Mouse (Mus musculus): ENCODE measurements at regions not wholly inside any gene's neighbourhood (a gene's known extent, or its start where the extent isn't known, plus 50 kb on each side); places are given as distances from the start of the nearest gene placed in this dataset.
A peak's percentile ranks its signal among the peaks of the same experiment; 100 is the strongest.
"Not testable (repeated sequence)": the region's sequence is repeated elsewhere in the genome, so short reads cannot be mapped to it uniquely, and the experiment has no call there.

GRCm38 (mm10) chr14:54000527-54000926 is 253.4 kb downstream of the Dad1 start:
- peak; percentile 16 for DNase-seq (ENCODE audit: low read depth, low spot score)

- DNase-seq (ENCODE audit: low read depth, low spot score), result no peak
These were observed 260.5 kb downstream of the Dad1 start for GRCm38 (mm10) chr14:53993427-53993826.

- DNase-seq (ENCODE audit: low read depth, low spot score), result no peak
These were observed 261.1 kb downstream of the Dad1 start for GRCm38 (mm10) chr14:53992712-53993286.

- DNase-seq (ENCODE audit: low read depth, low spot score), result no peak
These were observed 262.5 kb downstream of the Dad1 start for GRCm38 (mm10) chr14:53991390-53991789.

GRCm38 (mm10) chr14:53980771-53981170 is 273.1 kb downstream of the Dad1 start:
- no peak for DNase-seq (ENCODE audit: low read depth, low spot score)

- not testable (repeated sequence) for DNase-seq (ENCODE audit: low read depth, low spot score)
These were observed 292.5 kb downstream of the Dad1 start for GRCm38 (mm10) chr14:53961426-53961825.

- no peak for DNase-seq (ENCODE audit: low read depth, low spot score)
These were observed 293.1 kb downstream of the Dad1 start for GRCm38 (mm10) chr14:53960779-53961178.

- not testable (repeated sequence) for DNase-seq (ENCODE audit: low read depth, low spot score)
These were observed 318.1 kb downstream of the Dad1 start for GRCm38 (mm10) chr14:53935791-53936231.

- not testable (repeated sequence) for DNase-seq (ENCODE audit: low read depth, low spot score)
These were observed 318.6 kb downstream of the Dad1 start for GRCm38 (mm10) chr14:53935336-53935735.

GRCm38 (mm10) chr14:53910871-53911270 is 343.0 kb downstream of the Dad1 start:
- DNase-seq (ENCODE audit: low read depth, low spot score), result no peak

- DNase-seq (ENCODE audit: low read depth, low spot score), result no peak
These were observed 349.3 kb downstream of the Dad1 start for GRCm38 (mm10) chr14:53904578-53904977.

GRCm38 (mm10) chr14:53901103-53901502 is 352.8 kb downstream of the Dad1 start:
- DNase-seq (ENCODE audit: low read depth, low spot score), result no peak

- DNase-seq (ENCODE audit: low read depth, low spot score), result peak; percentile 15
These were observed 372.6 kb downstream of the Dad1 start for GRCm38 (mm10) chr14:53881304-53881703.

- no peak for DNase-seq (ENCODE audit: low read depth, low spot score)
These were observed 377.3 kb downstream of the Dad1 start for GRCm38 (mm10) chr14:53876581-53876980.

GRCm38 (mm10) chr14:53875736-53876135 is 378.2 kb downstream of the Dad1 start:
- no peak for DNase-seq (ENCODE audit: low read depth, low spot score)

GRCm38 (mm10) chr14:53847049-53847448 is 406.9 kb downstream of the Dad1 start:
- no peak for DNase-seq (ENCODE audit: low read depth, low spot score)

- DNase-seq (ENCODE audit: low read depth, low spot score), result no peak
These were observed 408.3 kb downstream of the Dad1 start for GRCm38 (mm10) chr14:53845646-53846045.

- no peak for DNase-seq (ENCODE audit: low read depth, low spot score)
These were observed 421.4 kb downstream of the Dad1 start for GRCm38 (mm10) chr14:53832553-53832952.

GRCm38 (mm10) chr14:53831651-53832050 is 422.3 kb downstream of the Dad1 start:
- DNase-seq (ENCODE audit: low read depth, low spot score), result no peak

- DNase-seq (ENCODE audit: low read depth, low spot score), result no peak
These were observed 423.2 kb downstream of the Dad1 start for GRCm38 (mm10) chr14:53830717-53831116.

- DNase-seq (ENCODE audit: low read depth, low spot score), result no peak
These were observed 427.1 kb downstream of the Dad1 start for GRCm38 (mm10) chr14:53826782-53827181.

GRCm38 (mm10) chr14:53806231-53806630 is 447.7 kb downstream of the Dad1 start:
- peak; percentile 33 for DNase-seq (ENCODE audit: low read depth, low spot score)

GRCm38 (mm10) chr14:53803698-53804620 is 449.9 kb downstream of the Dad1 start:
- peak; percentile 50 for DNase-seq (ENCODE audit: low read depth, low spot score)
